Mouse (Mus musculus) adrenal gland, adult 8-10 months (tissue): ENCODE data around the gene Srsx. TPM values are rescaled to one million over a fixed set of nuclear protein-coding genes. Genes with fewer than 3 reads are reported as not detected.
"Not testable (repeated sequence)": the region's sequence is repeated elsewhere in the genome, so short reads cannot be mapped to it uniquely, and the experiment has no call there.

Source experiments
- DNase-seq: peaks from one replicate; pipeline ENCODE4 v3.0.0; 2022
- total RNA-seq, 4 experiments: library from RNA; stranded (reverse); gene quantifications; 2 replicates each; pipeline ENCODE4 v1.2.4; 2022

Srsx gene
- not detected for total RNA-seq

DNA sequence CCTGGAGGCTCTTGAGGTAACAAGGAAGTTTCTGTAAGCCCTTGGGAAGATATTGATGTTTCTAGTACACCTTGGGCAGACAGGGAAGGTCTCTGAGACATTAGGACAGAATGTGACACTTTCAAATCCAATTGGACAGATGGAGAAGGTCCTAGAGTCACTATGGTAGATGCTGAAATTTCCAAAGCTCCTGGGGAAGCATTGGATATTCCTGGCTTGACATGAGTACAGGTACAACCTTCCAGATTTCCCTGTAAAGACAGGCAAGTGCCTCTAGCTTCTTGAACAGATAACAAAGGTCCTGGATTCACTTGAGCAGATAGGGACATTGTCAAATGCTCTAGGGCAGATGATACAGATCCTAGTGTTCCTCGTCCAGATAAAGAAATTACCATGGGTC, at the start of gene Srsx:
Srsx (minus strand) TSS at position 101 of the 400 bp plus-strand sequence.
- not testable (repeated sequence) for DNase-seq

DNA sequence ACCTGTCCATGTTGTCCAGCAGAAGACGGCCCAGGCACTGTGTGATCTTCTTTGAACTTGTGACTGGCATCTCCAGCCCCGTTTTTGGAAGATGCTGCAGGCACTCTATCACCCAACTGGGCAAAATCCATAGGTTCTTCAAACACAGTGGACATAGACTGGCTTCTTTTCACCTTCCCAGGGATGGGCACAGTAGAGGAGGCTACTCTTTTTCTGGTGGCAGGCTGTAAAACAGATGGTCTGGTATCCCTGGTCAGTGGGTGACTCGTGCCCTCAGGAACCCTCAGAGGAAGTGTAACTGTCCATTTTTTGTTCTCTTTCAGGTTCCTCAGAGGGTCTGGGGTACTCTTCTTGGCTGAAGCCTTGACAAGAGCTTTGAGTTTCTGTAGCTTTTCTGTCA, 24.5 kb upstream of the Srsx start, which contains the start of gene Gm17577:
Gm17577 (minus strand) TSS at position 101 of the 400 bp plus-strand sequence.
- not testable (repeated sequence) for DNase-seq

Other genes with a start within 250 kb of the Srsx start
- gene Gm17521, start 192.8 kb downstream of the Srsx start, total RNA-seq, result not detected
- gene Cldn34c1, start 119.0 kb downstream of the Srsx start, total RNA-seq, result 1 to 10 TPM; 3.3 to 9.1 (median 5.3) TPM
- gene Gm17577, start 24.4 kb upstream of the Srsx start, total RNA-seq, result not detected